Mouse (Mus musculus): ENCODE measurements around the gene Sh2b1. TPM values are rescaled to one million over a fixed set of nuclear protein-coding genes. Genes with fewer than 3 reads are reported as not detected.

Gene Sh2b1
- polyA plus RNA-seq (2014; fragmentation: Illumina TruSeq; extraction: RNeasy Lipid Tissue Mini Kit (QIAGEN cat#74804); ENCODE audit: low read depth, low replicate concordance): 1.3 TPM

GRCm38 (mm10) chr7:126474993-126475581 lies at the start of gene Sh2b1:
Gene Sh2b1 (minus strand): TSS chr7:126475424.

GRCm38 (mm10) chr7:126503273-126503878 lies 28.2 kb upstream of the Sh2b1 start, which contains the start of gene Atxn2l:
Gene Atxn2l (minus strand): TSS chr7:126503437.

GRCm38 (mm10) chr7:126487052-126487483 lies 11.8 kb upstream of the Sh2b1 start, which contains the start of gene Tufm:
Gene Tufm (plus strand): TSS chr7:126487361.

GRCm38 (mm10) chr7:126463004-126463403 lies 12.2 kb downstream of the Sh2b1 start, which contains the start of gene Atp2a1:
Gene Atp2a1 (minus strand): TSS chr7:126463108.

GRCm38 (mm10) chr7:126428631-126429502 lies 46.4 kb downstream of the Sh2b1 start, which contains the start of gene Rabep2:
Gene Rabep2 (plus strand): TSS chr7:126428759.

Other genes with a start within 250 kb of the Sh2b1 start
- 25.2 TPM for gene Sbk1, start 202.8 kb downstream of the Sh2b1 start, polyA plus RNA-seq (2014; fragmentation: Illumina TruSeq; extraction: RNeasy Lipid Tissue Mini Kit (QIAGEN cat#74804); ENCODE audit: low read depth, low replicate concordance)
- not detected for gene Lat, start 105.9 kb downstream of the Sh2b1 start, polyA plus RNA-seq (2014; fragmentation: Illumina TruSeq; extraction: RNeasy Lipid Tissue Mini Kit (QIAGEN cat#74804); ENCODE audit: low read depth, low replicate concordance)
- gene Spns1, start 98.0 kb downstream of the Sh2b1 start, polyA plus RNA-seq (2014; fragmentation: Illumina TruSeq; extraction: RNeasy Lipid Tissue Mini Kit (QIAGEN cat#74804); ENCODE audit: low read depth, low replicate concordance): 2.4 TPM
- 7.6 TPM for gene Nfatc2ip, start 78.7 kb downstream of the Sh2b1 start, polyA plus RNA-seq (2014; fragmentation: Illumina TruSeq; extraction: RNeasy Lipid Tissue Mini Kit (QIAGEN cat#74804); ENCODE audit: low read depth, low replicate concordance)
- gene Cd19, start 60.5 kb downstream of the Sh2b1 start, polyA plus RNA-seq (2014; fragmentation: Illumina TruSeq; extraction: RNeasy Lipid Tissue Mini Kit (QIAGEN cat#74804); ENCODE audit: low read depth, low replicate concordance): not detected
- gene Rabep2, start 46.7 kb downstream of the Sh2b1 start, polyA plus RNA-seq (2014; fragmentation: Illumina TruSeq; extraction: RNeasy Lipid Tissue Mini Kit (QIAGEN cat#74804); ENCODE audit: low read depth, low replicate concordance): 0.47 TPM
- 5.9 TPM for gene Atp2a1, start 12.3 kb downstream of the Sh2b1 start, polyA plus RNA-seq (2014; fragmentation: Illumina TruSeq; extraction: RNeasy Lipid Tissue Mini Kit (QIAGEN cat#74804); ENCODE audit: low read depth, low replicate concordance)
- 8.8 TPM for gene Tufm, start 11.9 kb upstream of the Sh2b1 start, polyA plus RNA-seq (2014; fragmentation: Illumina TruSeq; extraction: RNeasy Lipid Tissue Mini Kit (QIAGEN cat#74804); ENCODE audit: low read depth, low replicate concordance)
- 23.1 TPM for gene Atxn2l, start 28.0 kb upstream of the Sh2b1 start, polyA plus RNA-seq (2014; fragmentation: Illumina TruSeq; extraction: RNeasy Lipid Tissue Mini Kit (QIAGEN cat#74804); ENCODE audit: low read depth, low replicate concordance)
- gene Eif3c, start 91.0 kb upstream of the Sh2b1 start, polyA plus RNA-seq (2014; fragmentation: Illumina TruSeq; extraction: RNeasy Lipid Tissue Mini Kit (QIAGEN cat#74804); ENCODE audit: low read depth, low replicate concordance): 249 TPM
- 0.47 TPM for gene Apobr, start 109.5 kb upstream of the Sh2b1 start, polyA plus RNA-seq (2014; fragmentation: Illumina TruSeq; extraction: RNeasy Lipid Tissue Mini Kit (QIAGEN cat#74804); ENCODE audit: low read depth, low replicate concordance)
- gene Cln3, start 110.4 kb upstream of the Sh2b1 start, polyA plus RNA-seq (2014; fragmentation: Illumina TruSeq; extraction: RNeasy Lipid Tissue Mini Kit (QIAGEN cat#74804); ENCODE audit: low read depth, low replicate concordance): 2.4 TPM
- not detected for gene Il27, start 119.5 kb upstream of the Sh2b1 start, polyA plus RNA-seq (2014; fragmentation: Illumina TruSeq; extraction: RNeasy Lipid Tissue Mini Kit (QIAGEN cat#74804); ENCODE audit: low read depth, low replicate concordance)
- gene Nupr1, start 155.4 kb upstream of the Sh2b1 start, polyA plus RNA-seq (2014; fragmentation: Illumina TruSeq; extraction: RNeasy Lipid Tissue Mini Kit (QIAGEN cat#74804); ENCODE audit: low read depth, low replicate concordance): 4.6 TPM
- 1.6 TPM for gene Sgf29, start 173.9 kb upstream of the Sh2b1 start, polyA plus RNA-seq (2014; fragmentation: Illumina TruSeq; extraction: RNeasy Lipid Tissue Mini Kit (QIAGEN cat#74804); ENCODE audit: low read depth, low replicate concordance)
- gene Sult1a1, start 201.0 kb upstream of the Sh2b1 start, polyA plus RNA-seq (2014; fragmentation: Illumina TruSeq; extraction: RNeasy Lipid Tissue Mini Kit (QIAGEN cat#74804); ENCODE audit: low read depth, low replicate concordance): 105 TPM
- 0.12 TPM for gene Bola2, start 220.0 kb upstream of the Sh2b1 start, polyA plus RNA-seq (2014; fragmentation: Illumina TruSeq; extraction: RNeasy Lipid Tissue Mini Kit (QIAGEN cat#74804); ENCODE audit: low read depth, low replicate concordance)
- gene Slx1b, start 220.4 kb upstream of the Sh2b1 start, polyA plus RNA-seq (2014; fragmentation: Illumina TruSeq; extraction: RNeasy Lipid Tissue Mini Kit (QIAGEN cat#74804); ENCODE audit: low read depth, low replicate concordance): 1.3 TPM
- gene Coro1a, start 232.4 kb upstream of the Sh2b1 start, polyA plus RNA-seq (2014; fragmentation: Illumina TruSeq; extraction: RNeasy Lipid Tissue Mini Kit (QIAGEN cat#74804); ENCODE audit: low read depth, low replicate concordance): 3.2 TPM